In the genomic region with DNA sequence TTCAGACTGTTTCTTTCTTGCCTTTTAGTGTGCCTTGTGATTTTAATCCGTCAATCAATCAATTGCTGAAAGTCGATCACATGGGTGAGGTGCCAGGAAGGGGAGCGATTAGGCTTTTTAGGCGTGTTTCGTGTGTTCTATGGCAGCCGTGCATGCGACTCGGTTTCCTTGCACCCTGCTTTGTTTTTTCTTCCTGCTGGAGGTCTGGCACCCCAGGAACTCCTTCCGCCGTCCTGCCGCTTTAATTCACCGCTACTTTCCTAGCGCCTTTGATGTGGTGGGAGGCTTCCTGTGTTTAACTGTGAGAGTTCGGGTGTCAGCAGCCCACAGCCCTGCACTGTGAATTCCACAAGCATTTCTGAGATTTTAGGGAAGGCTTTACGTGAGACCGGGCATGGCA, we compare ENCODE assay signal across 8 mouse cellular contexts. TPM values are rescaled to one million over a fixed set of nuclear protein-coding genes. Genes with fewer than 3 reads are reported as not detected.
DNase-seq lines count a peak whose midpoint lies in the region; ATAC-seq lines count a peak whose summit lies in the region.

No protein-coding gene starts in this region.

- H3K36me3 ChIP-seq in hindbrain, embryonic 13.5 days = no peaks in the 10 kb centered on the region
- no peaks in the 10 kb centered on the region for H3K36me3 ChIP-seq in midbrain, embryonic 16.5 days (ENCODE audit: control insufficient read depth, insufficient read depth, low read length)

- peaks cover 40% of the 10 kb centered on the region for H3K27me3 ChIP-seq in hindbrain, embryonic 13.5 days
- no peaks in the 10 kb centered on the region for H3K27me3 ChIP-seq in midbrain, embryonic 16.5 days (ENCODE audit: control insufficient read depth, insufficient read depth, low read depth, low read length)

- peak overlapping the region; percentile 55; the same call in 1 of the 2 replicates for H3K9ac ChIP-seq in hindbrain, embryonic 13.5 days
- peak overlapping the region; percentile 54; the same call in 1 of the 2 replicates for H3K9ac ChIP-seq in midbrain, embryonic 16.5 days (ENCODE audit: low read depth, low read length)

- H3K4me3 ChIP-seq in hindbrain, embryonic 13.5 days = peak overlapping the region; percentile 34
- H3K4me3 ChIP-seq in midbrain, embryonic 16.5 days (ENCODE audit: low read depth, low read length) = peak overlapping the region; percentile 38

- H3K4me2 ChIP-seq in hindbrain, embryonic 13.5 days = peak overlapping the region; percentile 57
- peak overlapping the region; percentile 77 for H3K4me2 ChIP-seq in midbrain, embryonic 16.5 days (ENCODE audit: low read length)

- peaks cover 15% of the 10 kb centered on the region for H3K4me1 ChIP-seq in hindbrain, embryonic 13.5 days (replicated peaks)
- peaks cover 16% of the 10 kb centered on the region for H3K4me1 ChIP-seq in midbrain, embryonic 16.5 days (ENCODE audit: control insufficient read depth, insufficient read depth, low read length)

- H3K9me3 ChIP-seq in hindbrain, embryonic 13.5 days = no peaks in the 10 kb centered on the region
- no peaks in the 10 kb centered on the region; the same call in 1 of the 2 replicates for H3K9me3 ChIP-seq in midbrain, embryonic 16.5 days (replicated peaks; ENCODE audit: control insufficient read depth, low read length, poor library complexity, severe bottlenecking)

- peak; percentile 44 for ATAC-seq in frontal cortex, adult (ENCODE audit: low TSS enrichment)
- ATAC-seq in hindbrain, embryonic 13.5 days (ENCODE audit: low FRiP score) = no peak
- ATAC-seq in midbrain, embryonic 16.5 days = peak; percentile 20; the same call in 1 of the 2 replicates
- no peak for ATAC-seq in megakaryocyte, adult 5-6 weeks (ENCODE audit: poor library complexity, severe bottlenecking)

- DNase-seq in frontal cortex, postnatal 36 days (ENCODE audit: low spot score in 2 of 2) = no peak
- DNase-seq in Muller cell, postnatal 12 days (ENCODE audit: inconsistent ontology term) = peak; percentile 45
- DNase-seq in layer of hippocampus, adult 9-11 months = no peak
- DNase-seq in adrenal gland, postnatal 25 days = no peak

- no peak overlapping the region for H3K27ac ChIP-seq in hindbrain, embryonic 13.5 days
- H3K27ac ChIP-seq in midbrain, embryonic 16.5 days (ENCODE audit: low read length) = no peak overlapping the region

- 1% methylated on average over 16 of the region's 16 CpGs for WGBS in hindbrain, embryonic 13.5 days
- WGBS in midbrain, embryonic 16.5 days = under 1% methylated on average over 16 of the region's 16 CpGs

RNA-seq across cellular contexts. Expression of a gene that starts 10.2 kb away (rescaled TPM):
- polyA plus RNA-seq in hindbrain, embryonic 13.5 days (2015; fragmentation: Nextera tagmentation; extraction: Ambion mirVana) = 31.5 and 35.1 TPM in 2 replicates
- 36.5 and 41.7 TPM in 2 replicates for polyA plus RNA-seq in midbrain, embryonic 16.5 days (2015; fragmentation: Nextera tagmentation; extraction: Ambion mirVana)
- 0.16 TPM in 1 of 2 replicates, not detected in the other for total RNA-seq in megakaryocyte, adult 5-6 weeks (2015)
- total RNA-seq in megakaryocyte, adult 5-6 weeks (2017) = 0.29 and 0.45 TPM in 2 replicates
- total RNA-seq in adrenal gland, postnatal 25 days (2021) = 50.5 and 71.7 TPM in 2 replicates

Comparison
In these comparisons a context has a peak if more than half of its experiments do, and no peak if none do; other contexts are left out.
1. ATAC-seq: peak in frontal cortex, adult (single experiment) and midbrain, embryonic 16.5 days (single experiment); none in hindbrain, embryonic 13.5 days (single experiment) and megakaryocyte, adult 5-6 weeks (single experiment).
2. RNA of a gene that starts 10.2 kb away (total RNA-seq): 50.5 to 71.7 TPM in adrenal gland, postnatal 25 days; 0.16 to 0.45 TPM in megakaryocyte, adult 5-6 weeks; every median in the first group is over 10 times any median in the second.